Mouse (Mus musculus) myocyte (in vitro differentiated cells): ENCODE data around the gene Gm10803.

Experiments used
- CEBPB ChIP-seq: IDR thresholded peaks from 2 replicates; pipeline ENCODE4 v1.6.1; 2011; ENCODE audit warnings: mild to moderate bottlenecking, moderate library complexity; ENCODE audit not compliant: poor library complexity, insufficient read depth, severe bottlenecking
- E2F4 ChIP-seq: IDR thresholded peaks from one replicate; pipeline ENCODE4 v1.6.1; 2011; ENCODE audit warnings: mild to moderate bottlenecking, control low read depth, moderate library complexity; ENCODE audit not compliant: insufficient read depth
- MAX ChIP-seq: IDR thresholded peaks from one replicate; pipeline ENCODE4 v1.6.1; 2011; ENCODE audit warnings: low read depth, mild to moderate bottlenecking, control low read depth
- MYOD1 ChIP-seq, 3 experiments: IDR thresholded peaks; one replicate each; pipeline ENCODE4 v1.6.1; 2011; ENCODE audit warnings: control low read depth in 2 of 3, low read depth in 2 of 3, mild to moderate bottlenecking in 2 of 3, moderate library complexity in 1 of 3; ENCODE audit not compliant: insufficient read length in 2 of 3, control insufficient read depth in 1 of 3
- MYOG ChIP-seq, 3 experiments: IDR thresholded peaks; one replicate each; pipeline ENCODE4 v1.6.1; 2011; ENCODE audit warnings: control low read depth in 2 of 3, low read depth in 2 of 3, mild to moderate bottlenecking in 2 of 3; ENCODE audit not compliant: insufficient read length in 2 of 3, control insufficient read depth in 1 of 3, insufficient read depth in 1 of 3
- POLR2A ChIP-seq: IDR thresholded peaks from one replicate; pipeline ENCODE4 v1.6.1; 2011; ENCODE audit warnings: low read depth, mild to moderate bottlenecking, control low read depth, moderate library complexity; ENCODE audit not compliant: insufficient read length
- POLR2AphosphoS2 ChIP-seq: IDR thresholded peaks from one replicate; pipeline ENCODE4 v1.6.1; 2011; ENCODE audit warnings: low read depth, control low read depth; ENCODE audit not compliant: insufficient read length
- REST ChIP-seq: IDR thresholded peaks from one replicate; pipeline ENCODE4 v1.6.1; 2011; ENCODE audit warnings: mild to moderate bottlenecking, control low read depth, moderate library complexity; ENCODE audit not compliant: insufficient read depth, insufficient read length
- SRF ChIP-seq: IDR thresholded peaks from one replicate; pipeline ENCODE4 v1.6.1; 2011; ENCODE audit warnings: low read depth; ENCODE audit not compliant: control insufficient read depth, insufficient read length
- TCF12 ChIP-seq: IDR thresholded peaks from one replicate; pipeline ENCODE4 v1.6.1; 2011; ENCODE audit warnings: mild to moderate bottlenecking, control low read depth; ENCODE audit not compliant: poor library complexity, insufficient read depth, severe bottlenecking
- TCF3 ChIP-seq: IDR thresholded peaks from one replicate; pipeline ENCODE4 v1.6.1; 2011; ENCODE audit warnings: low read depth, control low read depth; ENCODE audit not compliant: insufficient read length
- USF1 ChIP-seq: IDR thresholded peaks from one replicate; pipeline ENCODE4 v1.6.1; 2011; ENCODE audit warnings: low read depth, mild to moderate bottlenecking, control low read depth, moderate library complexity

- TF ChIP-seq POLR2A (no peak), TCF12 (no peak), MYOD1 (IDR thresholded peaks at IDR 0.05; ENCODE audit: control insufficient read depth in 1 of 3, insufficient read length in 2 of 3, low read depth in 2 of 3) (no peak), REST (no peak), POLR2AphosphoS2 (no peak), MYOG (IDR thresholded peaks at IDR 0.05; ENCODE audit: control insufficient read depth in 1 of 3, insufficient read depth in 1 of 3, insufficient read length in 2 of 3, low read depth in 2 of 3) (no peak), E2F4 (no peak), MAX (no peak), USF1 (no peak), CEBPB (no peak), SRF (no peak), TCF3 (no peak)
These were observed 6.5 kb upstream of the Gm10803 start for GRCm38 (mm10) chr2:93553905-93554304.
